Mouse (Mus musculus) embryo, embryonic 10 days (tissue): ENCODE results near the gene Chst15.

Source experiments
- DNase-seq: peaks from one replicate; pipeline ENCODE4 v3.0.0-alpha.2; 2015; ENCODE audit warnings: low spot score

The Chst15 gene

GRCm38 (mm10) chr7:132302508-132303241, 14.4 kb downstream of the Chst15 start:
- DNase-seq: no peak

DNA sequence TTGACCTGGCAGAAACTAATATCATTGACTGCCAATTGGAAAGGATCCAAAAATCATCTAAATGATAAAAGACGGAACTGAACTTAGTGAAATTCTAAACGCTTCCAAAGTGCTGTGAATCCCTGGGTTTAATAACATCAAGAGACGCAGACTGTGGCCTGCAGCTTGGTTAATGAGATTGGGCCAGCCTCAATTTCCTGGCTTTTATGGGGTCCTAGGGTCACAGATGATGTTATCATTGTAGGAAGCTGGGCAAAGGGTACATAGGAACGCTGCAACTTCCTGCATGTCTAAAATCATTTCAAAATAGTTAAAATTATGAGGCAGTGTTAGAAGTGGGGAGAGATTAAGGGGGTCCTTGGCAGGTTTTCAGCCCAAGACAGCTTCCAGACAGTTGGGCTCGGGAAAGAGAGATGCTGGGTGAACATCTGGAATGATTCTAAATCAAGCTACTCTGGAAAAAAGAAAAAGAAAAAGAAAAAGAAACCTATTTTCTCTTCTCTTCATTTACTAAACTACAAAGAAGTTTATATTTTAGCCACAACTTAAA, 17.3 kb downstream of the Chst15 start:
- DNase-seq: no peak

DNA sequence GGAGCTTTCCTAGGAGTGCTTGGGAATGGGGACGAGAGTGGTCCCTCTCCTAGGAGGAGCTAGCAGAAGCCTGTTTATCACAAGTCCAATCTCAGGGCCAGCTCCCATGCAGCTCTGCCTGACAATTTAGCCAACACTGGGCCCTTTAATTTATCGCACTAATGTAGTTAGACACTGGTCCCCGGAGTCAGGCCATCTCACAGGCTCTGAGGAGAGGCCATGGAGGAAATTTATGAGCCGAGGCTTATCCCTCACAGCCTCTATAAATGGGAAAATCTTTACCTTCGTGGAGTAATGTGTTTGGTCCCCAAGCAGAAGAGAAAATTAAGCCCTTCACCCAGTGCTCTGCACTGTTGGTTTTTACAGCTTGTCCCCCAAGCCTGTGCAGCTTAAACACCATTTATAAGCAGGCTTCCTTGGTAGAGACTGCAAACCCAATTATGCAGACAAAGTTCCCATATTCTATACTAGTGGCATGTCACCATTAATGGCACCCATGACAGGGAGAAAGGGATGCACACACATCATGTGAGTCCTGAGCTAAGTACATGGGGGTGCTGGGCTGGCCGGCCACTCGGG, 18.5 kb downstream of the Chst15 start:
- DNase-seq: no peak

DNA sequence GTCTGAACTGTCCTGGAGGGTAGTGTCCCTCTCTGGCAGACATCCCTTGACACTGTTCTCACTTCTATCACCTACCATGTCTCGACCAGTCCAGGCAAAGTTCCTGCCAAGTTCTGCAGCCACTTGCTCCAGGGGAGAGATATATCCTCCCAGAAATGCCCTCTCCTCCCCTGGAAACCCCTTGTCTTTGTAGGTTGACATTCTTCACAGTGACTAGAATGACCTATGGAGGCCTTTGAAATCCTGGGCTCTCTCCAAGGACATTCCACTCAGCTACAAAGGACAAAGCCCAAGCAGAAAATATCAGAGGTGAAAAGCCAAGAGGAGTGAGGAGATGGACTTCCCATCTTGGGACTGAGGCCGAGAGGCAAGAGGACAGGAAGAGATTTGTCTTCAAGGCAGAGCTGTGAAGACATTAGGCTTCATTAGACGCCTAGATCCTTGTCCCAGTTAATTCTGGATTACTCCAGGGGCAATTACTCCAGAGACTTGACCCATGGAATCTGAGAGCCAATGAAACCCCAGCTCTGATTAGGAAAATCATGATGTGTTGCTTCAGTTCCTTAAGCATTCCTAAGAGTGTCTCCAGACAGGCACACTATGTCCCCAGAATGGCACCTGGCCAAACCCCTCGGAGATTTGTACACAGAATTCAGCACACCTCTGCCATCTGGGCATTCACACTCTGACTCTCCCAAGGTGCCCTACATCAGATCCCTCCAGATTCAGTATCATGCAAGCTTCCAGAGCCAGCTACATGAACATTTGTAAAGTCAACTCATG, 20.2 kb downstream of the Chst15 start:
- no peak for DNase-seq

- DNase-seq: no peak
Observed at GRCm38 (mm10) chr7:132296132-132296531, 20.9 kb downstream of the Chst15 start.

GRCm38 (mm10) chr7:132287340-132287664, 29.7 kb downstream of the Chst15 start:
- no peak for DNase-seq

GRCm38 (mm10) chr7:132286630-132287339, 30.2 kb downstream of the Chst15 start:
- DNase-seq: peak; percentile 54

DNA sequence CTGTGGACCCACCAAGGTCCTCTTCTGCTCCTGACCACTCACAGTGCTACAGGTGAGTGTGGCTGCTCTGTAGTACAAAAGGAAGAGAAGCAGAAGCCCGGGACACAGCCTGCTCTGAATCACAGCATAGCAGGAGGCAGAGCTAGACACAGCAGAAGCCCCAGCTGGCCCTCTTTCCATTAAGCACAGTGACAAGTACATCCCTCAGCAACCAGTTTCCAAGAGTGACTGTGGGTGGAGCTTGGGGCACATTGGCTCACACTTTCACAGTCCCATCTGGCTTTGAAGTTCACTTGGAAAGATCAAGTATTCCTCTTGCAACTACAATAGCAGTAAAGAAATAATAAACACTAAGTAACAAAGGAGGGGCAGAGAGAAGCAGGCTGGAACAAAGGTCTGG, 32.2 kb downstream of the Chst15 start:
- DNase-seq: peak; percentile 26

DNA sequence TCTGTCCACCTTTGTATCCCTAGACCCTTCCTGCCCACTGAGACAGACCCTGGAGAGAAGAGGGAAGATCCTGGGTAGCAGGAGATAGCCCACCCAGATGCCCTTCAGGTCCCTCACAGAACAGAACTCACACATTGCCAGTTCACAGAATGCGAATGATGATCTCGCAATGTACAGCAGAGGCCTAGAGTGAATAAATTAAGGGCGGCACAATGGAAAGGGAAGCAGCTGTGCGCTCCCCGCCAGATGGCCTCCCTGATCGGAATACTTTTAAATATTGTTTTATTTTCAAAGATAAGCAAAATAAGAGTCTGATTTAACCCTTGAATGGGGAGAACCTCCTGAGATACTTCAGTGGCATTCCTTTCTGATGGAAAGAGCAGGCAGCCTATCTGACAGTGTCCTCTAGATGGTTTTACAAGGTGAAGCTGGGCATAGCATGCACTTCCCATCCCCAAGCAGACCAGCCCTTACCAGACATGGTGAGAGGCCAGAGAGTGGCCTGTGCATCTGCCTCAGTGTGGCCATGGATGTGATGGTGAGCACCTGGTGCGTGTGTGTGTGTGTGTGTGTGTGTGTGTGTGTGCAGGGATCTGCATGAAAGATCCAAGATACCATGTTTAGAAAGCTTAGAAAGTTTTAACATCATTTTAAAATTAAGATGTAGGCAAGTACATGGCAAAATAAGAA, 32.8 kb downstream of the Chst15 start:
- no peak for DNase-seq

- DNase-seq: no peak
Observed at GRCm38 (mm10) chr7:132282576-132282975, 34.5 kb downstream of the Chst15 start.

DNA sequence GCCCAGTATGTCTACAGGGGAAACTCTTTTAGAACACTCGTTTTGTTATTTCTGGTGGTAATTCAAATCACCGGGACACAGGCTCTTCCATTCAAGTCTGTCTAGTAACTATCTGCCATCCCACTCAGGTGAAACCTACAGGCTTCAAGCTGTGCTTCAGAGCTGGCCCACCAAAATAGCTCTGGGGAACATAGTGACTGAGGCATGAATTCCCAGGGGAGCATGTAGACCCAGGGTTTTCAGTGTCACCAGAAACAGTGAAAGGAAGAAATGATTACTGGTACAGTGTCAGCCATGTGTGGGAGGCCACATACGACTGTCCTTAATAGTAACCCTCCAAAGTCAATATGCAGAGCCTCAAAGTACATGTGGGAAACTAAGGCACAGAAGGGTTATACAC, 34.9 kb downstream of the Chst15 start:
- no peak for DNase-seq

GRCm38 (mm10) chr7:132281753-132282152, 35.3 kb downstream of the Chst15 start:
- DNase-seq: peak; percentile 18

DNA sequence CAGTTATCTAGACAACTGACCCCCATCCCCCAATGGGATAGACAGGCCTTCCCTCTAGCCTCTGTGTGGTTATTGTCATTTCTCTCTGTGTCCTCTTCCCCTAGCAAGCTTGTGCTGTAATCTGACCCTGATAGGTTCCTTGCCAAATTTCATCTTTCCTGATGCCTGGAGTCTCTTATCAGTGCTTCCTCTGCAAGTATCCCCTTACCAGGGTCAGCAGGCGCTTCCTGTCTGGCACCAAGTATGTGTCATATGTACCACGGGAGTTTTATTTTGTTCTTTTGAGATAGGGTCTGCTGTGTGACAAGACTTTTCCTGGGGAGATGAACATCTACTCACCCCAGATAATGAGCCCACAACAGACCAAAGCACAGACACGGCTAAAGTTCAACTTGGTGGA, 38.4 kb downstream of the Chst15 start:
- DNase-seq: no peak

- DNase-seq: no peak
Observed at GRCm38 (mm10) chr7:132276287-132276686, 40.7 kb downstream of the Chst15 start.

GRCm38 (mm10) chr7:132273741-132274513, 43.1 kb downstream of the Chst15 start:
- DNase-seq: no peak

DNA sequence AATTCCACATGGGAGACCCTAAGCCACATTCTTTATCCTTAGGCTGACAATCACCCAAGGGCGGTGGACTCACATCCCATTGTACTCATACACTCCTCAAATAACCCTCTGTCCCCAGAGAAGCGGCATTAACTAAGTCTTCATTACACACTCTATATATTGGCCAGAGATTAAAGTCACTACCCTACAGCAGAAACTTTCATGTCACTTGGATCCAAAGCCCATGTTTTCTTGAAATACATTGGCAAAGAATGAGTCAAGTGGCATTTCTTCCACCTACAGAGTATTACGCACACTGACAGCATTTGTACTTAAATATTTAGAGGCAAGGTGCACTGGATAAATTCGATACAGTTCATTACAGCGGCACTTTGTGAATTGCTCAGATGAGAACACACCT, 44.0 kb downstream of the Chst15 start:
- DNase-seq: no peak

- DNase-seq: no peak
Observed at GRCm38 (mm10) chr7:132270364-132270763, 46.7 kb downstream of the Chst15 start.

GRCm38 (mm10) chr7:132269661-132270060, 47.4 kb downstream of the Chst15 start:
- DNase-seq: no peak

GRCm38 (mm10) chr7:132267721-132268498, 49.1 kb downstream of the Chst15 start:
- DNase-seq: no peak

GRCm38 (mm10) chr7:132264763-132265162, 52.3 kb downstream of the Chst15 start:
- DNase-seq: no peak
